Mouse (Mus musculus): ENCODE measurements at regions not wholly inside any gene's neighbourhood (a gene's known extent, or its start where the extent isn't known, plus 50 kb on each side); places are given as distances from the start of the nearest gene placed in this dataset.

DNA sequence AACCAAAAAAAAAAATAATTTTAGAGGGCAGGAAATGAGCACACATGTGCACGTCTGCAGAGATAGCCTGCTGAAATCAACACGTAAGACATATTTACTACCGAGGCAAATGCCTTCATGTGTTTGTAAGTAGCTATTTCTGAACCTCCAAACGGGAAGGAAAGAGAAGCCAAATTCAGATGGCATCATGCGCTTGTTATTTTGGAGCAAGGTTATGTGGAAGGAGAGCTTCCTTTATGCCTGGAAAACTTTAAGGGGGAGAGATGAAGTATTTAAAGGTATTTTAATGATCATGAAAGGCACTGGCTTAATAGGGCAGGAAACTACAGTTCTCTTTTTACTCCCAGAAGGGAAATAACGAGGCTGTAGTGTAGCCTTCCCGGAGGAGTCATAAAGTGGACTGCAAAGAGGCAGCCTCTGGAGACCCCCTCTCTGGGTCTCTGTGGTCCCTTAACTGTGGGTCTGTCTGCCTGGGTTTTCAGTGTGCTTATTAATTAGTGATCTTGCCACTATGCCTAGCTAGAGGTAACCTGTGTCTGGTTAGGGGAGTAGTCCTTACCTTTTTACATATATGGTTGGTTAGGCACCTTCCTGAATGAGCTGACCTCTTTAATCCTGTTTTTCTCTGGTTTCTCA lies 672.4 kb downstream of the Bcl11a start:
- no peak overlapping the region for H3K27ac ChIP-seq (replicated peaks; ENCODE audit: insufficient read depth, low read depth, low read length)
- no peak for DNase-seq (ENCODE audit: extremely low read depth, low read depth, low spot score)
- WGBS, result 75% methylated on average over 7 of the region's 7 CpGs
- TF ChIP-seq POLR2A (IDR thresholded peaks at IDR 0.05; ENCODE audit: extremely low read depth, insufficient read depth, low read length) (no peak), CTCF (IDR thresholded peaks at IDR 0.05; ENCODE audit: low read depth, low read length) (no peak)
- H3K9ac ChIP-seq (ENCODE audit: low read depth, low read length), result no peak overlapping the region
- H3K79me2 ChIP-seq (ENCODE audit: control insufficient read depth, insufficient read depth, low read length), result no peaks in the 10 kb centered on the region
- H3K36me3 ChIP-seq (ENCODE audit: control insufficient read depth, insufficient read depth, low read length), result no peaks in the 10 kb centered on the region
- no peaks in the 10 kb centered on the region for H3K27me3 ChIP-seq (ENCODE audit: control insufficient read depth, insufficient read depth, low read length)
- H3K4me3 ChIP-seq (ENCODE audit: insufficient read depth, low read depth, low read length), result no peak overlapping the region
- no peaks in the 10 kb centered on the region for H3K4me1 ChIP-seq (ENCODE audit: control insufficient read depth, insufficient read depth, low read length)

DNA sequence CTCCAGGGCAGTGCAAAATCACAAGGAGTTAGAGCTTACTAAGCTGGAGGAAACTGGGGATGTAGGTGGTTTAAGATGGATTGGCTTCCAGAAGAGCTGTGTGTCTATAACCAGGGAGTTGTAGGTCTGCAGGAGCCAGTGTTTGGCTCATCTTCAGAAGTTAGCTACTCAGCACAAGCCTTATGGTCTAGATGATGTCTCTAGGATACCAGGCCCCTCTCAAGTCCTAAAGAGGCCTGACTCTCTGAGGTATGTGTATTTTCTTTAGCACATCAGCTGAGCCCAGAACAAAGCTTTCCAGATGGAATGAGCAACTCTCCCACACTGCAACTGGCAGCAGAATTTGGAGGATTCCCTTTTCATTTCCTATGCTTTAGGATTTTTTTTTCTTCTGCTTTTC lies 680.3 kb downstream of the Bcl11a start:
- no peaks in the 10 kb centered on the region for H3K36me3 ChIP-seq (ENCODE audit: control insufficient read depth, insufficient read depth, low read length)
- no peak overlapping the region for H3K4me3 ChIP-seq (ENCODE audit: insufficient read depth, low read depth, low read length)
- H3K27ac ChIP-seq (replicated peaks; ENCODE audit: insufficient read depth, low read depth, low read length), result no peak overlapping the region
- H3K4me1 ChIP-seq (ENCODE audit: control insufficient read depth, insufficient read depth, low read length), result no peaks in the 10 kb centered on the region
- H3K27me3 ChIP-seq (ENCODE audit: control insufficient read depth, insufficient read depth, low read length), result no peaks in the 10 kb centered on the region
- H3K9ac ChIP-seq (ENCODE audit: low read depth, low read length), result no peak overlapping the region
- no peak for TF ChIP-seq POLR2A (IDR thresholded peaks at IDR 0.05; ENCODE audit: extremely low read depth, insufficient read depth, low read length)
- no peak for TF ChIP-seq CTCF (IDR thresholded peaks at IDR 0.05; ENCODE audit: low read depth, low read length)
- DNase-seq (ENCODE audit: extremely low read depth, low read depth, low spot score), result no peak
- no peaks in the 10 kb centered on the region for H3K79me2 ChIP-seq (ENCODE audit: control insufficient read depth, insufficient read depth, low read length)

DNA sequence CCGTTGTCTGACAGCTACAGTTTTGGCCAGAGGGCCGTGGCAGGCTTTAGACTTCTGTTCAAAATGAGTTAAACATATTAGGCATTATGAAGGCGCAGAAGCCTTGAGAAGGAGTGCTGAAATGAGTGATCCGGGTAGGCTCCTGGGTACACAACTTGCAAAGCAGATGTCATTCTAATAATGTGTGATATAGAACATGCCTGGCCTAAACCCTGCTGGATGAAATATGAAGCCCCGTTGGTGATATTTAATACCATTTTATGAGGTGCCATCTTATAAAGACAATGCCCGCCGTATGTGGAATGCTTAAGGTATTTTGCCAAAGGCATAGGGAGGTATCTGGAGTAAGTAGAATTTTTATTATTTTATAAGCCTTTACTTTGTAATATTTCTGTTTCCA lies 705.6 kb downstream of the Bcl11a start:
- H3K4me1 ChIP-seq (ENCODE audit: control insufficient read depth, insufficient read depth, low read length), result no peaks in the 10 kb centered on the region
- H3K9ac ChIP-seq (ENCODE audit: low read depth, low read length), result no peak overlapping the region
- H3K27ac ChIP-seq (replicated peaks; ENCODE audit: insufficient read depth, low read depth, low read length), result no peak overlapping the region
- no peaks in the 10 kb centered on the region for H3K79me2 ChIP-seq (ENCODE audit: control insufficient read depth, insufficient read depth, low read length)
- no peak overlapping the region for H3K4me3 ChIP-seq (ENCODE audit: insufficient read depth, low read depth, low read length)
- DNase-seq (ENCODE audit: extremely low read depth, low read depth, low spot score), result no peak
- TF ChIP-seq CTCF (IDR thresholded peaks at IDR 0.05; ENCODE audit: low read depth, low read length) (no peak), POLR2A (IDR thresholded peaks at IDR 0.05; ENCODE audit: extremely low read depth, insufficient read depth, low read length) (no peak)
- H3K36me3 ChIP-seq (ENCODE audit: control insufficient read depth, insufficient read depth, low read length), result no peaks in the 10 kb centered on the region
- 74% methylated on average over 7 of the region's 7 CpGs for WGBS
- no peaks in the 10 kb centered on the region for H3K27me3 ChIP-seq (ENCODE audit: control insufficient read depth, insufficient read depth, low read length)

DNA sequence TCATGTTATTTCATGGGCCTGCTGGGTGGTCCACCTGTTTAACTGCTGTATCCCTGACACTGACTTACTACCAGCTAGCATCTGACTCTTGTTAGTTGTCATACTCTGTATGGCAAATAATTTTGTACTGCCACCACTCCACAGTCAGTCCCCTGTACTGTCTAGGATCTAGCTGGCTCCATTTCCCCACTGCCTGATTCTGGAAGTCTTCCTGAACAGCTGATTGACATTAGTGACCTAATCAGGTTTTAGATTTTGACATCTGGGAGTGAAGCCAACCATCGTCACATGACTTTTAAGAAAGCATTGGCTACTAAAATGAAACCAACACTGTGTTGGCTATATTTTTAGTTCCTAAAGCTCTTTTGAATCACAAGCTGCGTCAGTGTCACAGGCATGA lies 711.3 kb downstream of the Bcl11a start:
- Histone ChIP-seq H3K4me3 (ENCODE audit: insufficient read depth, low read depth, low read length) (no peak overlapping the region), H3K9ac (ENCODE audit: low read depth, low read length) (no peak overlapping the region), H3K4me1 (ENCODE audit: control insufficient read depth, insufficient read depth, low read length) (no peaks in the 10 kb centered on the region), H3K27ac (replicated peaks; ENCODE audit: insufficient read depth, low read depth, low read length) (no peak overlapping the region), H3K79me2 (ENCODE audit: control insufficient read depth, insufficient read depth, low read length) (no peaks in the 10 kb centered on the region), H3K27me3 (ENCODE audit: control insufficient read depth, insufficient read depth, low read length) (no peaks in the 10 kb centered on the region), H3K36me3 (ENCODE audit: control insufficient read depth, insufficient read depth, low read length) (no peaks in the 10 kb centered on the region)
- TF ChIP-seq CTCF (IDR thresholded peaks at IDR 0.05; ENCODE audit: low read depth, low read length) (no peak), POLR2A (IDR thresholded peaks at IDR 0.05; ENCODE audit: extremely low read depth, insufficient read depth, low read length) (no peak)
- peak; percentile 23 for DNase-seq (ENCODE audit: extremely low read depth, low read depth, low spot score)
- WGBS, result 64% methylated on average over 2 of the region's 2 CpGs

DNA sequence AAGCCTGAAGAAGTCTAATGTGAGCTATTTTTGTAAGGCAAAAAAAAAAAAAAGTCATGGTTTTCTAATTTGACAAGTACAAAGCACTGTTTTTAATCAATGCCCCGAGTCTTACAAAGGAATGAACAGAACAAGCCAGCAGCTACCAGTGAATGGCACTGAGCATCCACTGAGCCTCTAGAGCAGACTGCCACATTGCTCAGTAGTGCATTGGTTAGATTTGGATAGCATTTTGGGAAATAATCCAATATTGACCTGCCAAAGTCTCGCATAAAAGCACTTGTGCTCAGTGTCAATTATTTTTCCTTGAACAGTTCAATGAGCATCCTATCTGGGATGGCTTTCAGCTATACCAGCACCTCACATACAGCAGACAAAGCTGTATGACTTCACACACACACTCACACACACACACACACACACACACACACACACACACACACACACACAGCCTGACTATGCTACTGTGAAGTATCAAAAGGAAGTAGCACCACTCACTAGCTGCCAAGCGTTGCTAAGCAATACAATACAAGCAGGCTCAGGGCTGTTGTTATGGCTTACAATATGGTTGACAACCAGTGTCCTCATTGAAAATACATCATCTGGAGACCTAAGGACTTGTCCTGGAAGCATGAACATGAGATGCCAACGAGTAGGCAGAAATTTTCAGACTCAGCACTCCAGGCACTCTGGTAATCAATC lies 717.8 kb downstream of the Bcl11a start:
- no peak for TF ChIP-seq POLR2A (IDR thresholded peaks at IDR 0.05; ENCODE audit: extremely low read depth, insufficient read depth, low read length)
- TF ChIP-seq CTCF (IDR thresholded peaks at IDR 0.05; ENCODE audit: low read depth, low read length), result no peak
- H3K36me3 ChIP-seq (ENCODE audit: control insufficient read depth, insufficient read depth, low read length), result no peaks in the 10 kb centered on the region
- 61% methylated on average over 4 of the region's 4 CpGs for WGBS
- no peak for DNase-seq (ENCODE audit: extremely low read depth, low read depth, low spot score)
- H3K27ac ChIP-seq (replicated peaks; ENCODE audit: insufficient read depth, low read depth, low read length), result no peak overlapping the region
- no peaks in the 10 kb centered on the region for H3K27me3 ChIP-seq (ENCODE audit: control insufficient read depth, insufficient read depth, low read length)
- H3K79me2 ChIP-seq (ENCODE audit: control insufficient read depth, insufficient read depth, low read length), result no peaks in the 10 kb centered on the region
- H3K9ac ChIP-seq (ENCODE audit: low read depth, low read length), result no peak overlapping the region
- no peaks in the 10 kb centered on the region for H3K4me1 ChIP-seq (ENCODE audit: control insufficient read depth, insufficient read depth, low read length)
- H3K4me3 ChIP-seq (ENCODE audit: insufficient read depth, low read depth, low read length), result no peak overlapping the region

DNA sequence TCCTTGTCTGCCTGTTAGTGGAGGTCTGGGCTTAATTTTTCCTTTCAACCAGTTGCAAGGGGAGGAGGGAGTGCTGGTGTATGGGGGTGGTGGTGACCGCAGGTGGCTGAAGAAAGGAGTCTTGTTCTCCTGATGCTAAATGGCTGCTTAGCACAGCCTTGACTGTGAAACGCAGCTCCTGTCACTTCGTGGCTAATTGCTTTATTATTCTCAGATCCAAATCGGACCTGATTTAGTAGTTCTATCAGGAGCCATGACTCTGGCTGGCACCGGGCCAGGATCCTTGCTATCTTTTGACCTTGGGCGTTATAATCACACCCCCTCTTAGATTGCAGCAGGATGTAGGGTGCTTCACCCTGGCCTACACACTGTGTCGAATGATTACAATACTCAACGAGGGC lies 726.8 kb downstream of the Bcl11a start:
- DNase-seq (ENCODE audit: extremely low read depth, low read depth, low spot score), result no peak
- H3K36me3 ChIP-seq (ENCODE audit: control insufficient read depth, insufficient read depth, low read length), result no peaks in the 10 kb centered on the region
- no peak overlapping the region for H3K4me3 ChIP-seq (ENCODE audit: insufficient read depth, low read depth, low read length)
- H3K9ac ChIP-seq (ENCODE audit: low read depth, low read length), result no peak overlapping the region
- H3K27ac ChIP-seq (replicated peaks; ENCODE audit: insufficient read depth, low read depth, low read length), result no peak overlapping the region
- H3K4me1 ChIP-seq (ENCODE audit: control insufficient read depth, insufficient read depth, low read length), result no peaks in the 10 kb centered on the region
- TF ChIP-seq POLR2A (IDR thresholded peaks at IDR 0.05; ENCODE audit: extremely low read depth, insufficient read depth, low read length) (no peak), CTCF (IDR thresholded peaks at IDR 0.05; ENCODE audit: low read depth, low read length) (no peak)
- no peaks in the 10 kb centered on the region for H3K79me2 ChIP-seq (ENCODE audit: control insufficient read depth, insufficient read depth, low read length)
- WGBS, result 75% methylated on average over 8 of the region's 8 CpGs
- no peaks in the 10 kb centered on the region for H3K27me3 ChIP-seq (ENCODE audit: control insufficient read depth, insufficient read depth, low read length)
